Mouse (Mus musculus) T-helper 2 cell (primary cell): Measurements from ENCODE around the gene Plekho1.

ENCODE experiments used
- in situ Hi-C: fragments of 300-600 bp; cut with MboI, MseI; formaldehyde crosslinking; loops from one replicate; pipeline ENCODE4 v1.15.1; 2025; ENCODE audit warnings: high pct_unique_total_duplicates

Gene Plekho1

GRCm38 (mm10) chr3:95995802-95996428 lies at the start of gene Plekho1:
TSS of gene Plekho1 (minus strand) at chr3:95996001.
- in situ Hi-C loops, result no loop called here

GRCm38 (mm10) chr3:96044559-96044958 lies 48.8 kb upstream of the Plekho1 start:
- in situ Hi-C loops, result loop anchor here (5.0 to 10.0 kb wide), 3 partner anchors 82 to 320 kb away; no protein-coding TSS in a partner anchor

GRCm38 (mm10) chr3:96043104-96043503 lies 47.3 kb upstream of the Plekho1 start:
- in situ Hi-C loops, result loop anchor here (5.0 to 10.0 kb wide), 3 partner anchors 81 to 318 kb away; no protein-coding TSS in a partner anchor

- in situ Hi-C loops, result loop anchor here (5.0 to 10.0 kb wide), 3 partner anchors 79 to 316 kb away; no protein-coding TSS in a partner anchor
Observed at GRCm38 (mm10) chr3:96041079-96041478, 45.3 kb upstream of the Plekho1 start.

GRCm38 (mm10) chr3:96040663-96041006 lies 44.8 kb upstream of the Plekho1 start:
- in situ Hi-C loops, result loop anchor here (5.0 to 10.0 kb wide), 3 partner anchors 78 to 316 kb away; no protein-coding TSS in a partner anchor

- in situ Hi-C loops, result loop anchor here (5.0 to 10.0 kb wide), 3 partner anchors 78 to 315 kb away; no protein-coding TSS in a partner anchor
Observed at GRCm38 (mm10) chr3:96039857-96040662, 44.3 kb upstream of the Plekho1 start.

- in situ Hi-C loops, result no loop called here
Observed at GRCm38 (mm10) chr3:96038851-96039250, 43.0 kb upstream of the Plekho1 start.

GRCm38 (mm10) chr3:96038156-96038555 lies 42.4 kb upstream of the Plekho1 start:
- in situ Hi-C loops, result no loop called here

GRCm38 (mm10) chr3:96036796-96037195 lies 41.0 kb upstream of the Plekho1 start:
- in situ Hi-C loops, result no loop called here

- in situ Hi-C loops, result no loop called here
Observed at GRCm38 (mm10) chr3:96033046-96033445, 37.2 kb upstream of the Plekho1 start.

GRCm38 (mm10) chr3:96032652-96033017 lies 36.8 kb upstream of the Plekho1 start:
- in situ Hi-C loops, result no loop called here

GRCm38 (mm10) chr3:96031991-96032651 lies 36.3 kb upstream of the Plekho1 start:
- in situ Hi-C loops, result no loop called here

- in situ Hi-C loops, result no loop called here
Observed at GRCm38 (mm10) chr3:96029766-96030165, 34.0 kb upstream of the Plekho1 start.

GRCm38 (mm10) chr3:96029336-96029735 lies 33.5 kb upstream of the Plekho1 start:
- in situ Hi-C loops, result no loop called here

GRCm38 (mm10) chr3:96027875-96028274 lies 32.1 kb upstream of the Plekho1 start:
- in situ Hi-C loops, result no loop called here

GRCm38 (mm10) chr3:96027145-96027544 lies 31.3 kb upstream of the Plekho1 start:
- in situ Hi-C loops, result no loop called here

GRCm38 (mm10) chr3:96021421-96022128 lies 25.8 kb upstream of the Plekho1 start:
- in situ Hi-C loops, result no loop called here

GRCm38 (mm10) chr3:96020735-96021134 lies 24.9 kb upstream of the Plekho1 start:
- in situ Hi-C loops, result no loop called here

GRCm38 (mm10) chr3:96017461-96017860 lies 21.7 kb upstream of the Plekho1 start:
- in situ Hi-C loops, result no loop called here

- in situ Hi-C loops, result no loop called here
Observed at GRCm38 (mm10) chr3:96016257-96016889, 20.6 kb upstream of the Plekho1 start.

- in situ Hi-C loops, result no loop called here
Observed at GRCm38 (mm10) chr3:96015681-96016080, 19.9 kb upstream of the Plekho1 start.
